Mouse (Mus musculus) midbrain, embryonic 10.5 days (tissue): Measurements from ENCODE around the gene Olfr718-ps1. TPM values are rescaled to one million over a fixed set of nuclear protein-coding genes. Genes with fewer than 3 reads are reported as not detected.

ENCODE experiments used
- microRNA-seq: library from miRNA; unstranded; fragments of <30 nt; microRNA quantifications from one replicate; pipeline ENCODE4, GENCODE M21; 2017
- polyA plus RNA-seq: library from polyadenylated mRNA; unstranded; fragments of >200 nt; fragmentation: Nextera tagmentation; extraction: Ambion mirVana; gene quantifications from 2 replicates; pipeline ENCODE4 v1.2.1, GENCODE M21; 2016

The Olfr718-ps1 gene
- polyA plus RNA-seq, 1 experiment from 2014 or later, result not detected

Small RNAs within 50 kb of the gene (microRNA-seq; reads per million reads assigned to microRNA genes)
- gene Gm44405, result not detected

Other genes with a start within 250 kb of the Olfr718-ps1 start
- 12,690 and 13,877 TPM in 2 replicates for gene Actb, start 240.8 kb downstream of the Olfr718-ps1 start, polyA plus RNA-seq
- 675 and 709 TPM in 2 replicates for gene Fscn1, start 187.2 kb downstream of the Olfr718-ps1 start, polyA plus RNA-seq
- gene Rnf216, start 34.6 kb downstream of the Olfr718-ps1 start, polyA plus RNA-seq, result 39.8 and 46.5 TPM in 2 replicates
- gene Rbak, start 33.2 kb upstream of the Olfr718-ps1 start, polyA plus RNA-seq, result 13.4 and 15.6 TPM in 2 replicates
- gene Spdye4b, start 33.4 kb upstream of the Olfr718-ps1 start, polyA plus RNA-seq, result not detected in 2 replicates
- gene Spdye4a, start 79.3 kb upstream of the Olfr718-ps1 start, polyA plus RNA-seq, result not detected in 2 replicates
- 20.8 and 21.3 TPM in 2 replicates for gene Zfp12, start 87.6 kb upstream of the Olfr718-ps1 start, polyA plus RNA-seq
- gene Zfp316, start 122.4 kb upstream of the Olfr718-ps1 start, polyA plus RNA-seq, result 4.2 and 5.2 TPM in 2 replicates
- not detected in 2 replicates for gene Zfp853, start 146.0 kb upstream of the Olfr718-ps1 start, polyA plus RNA-seq
- gene E130309D02Rik, start 167.8 kb upstream of the Olfr718-ps1 start, polyA plus RNA-seq, result 59.2 and 61.7 TPM in 2 replicates
- gene Zdhhc4, start 181.7 kb upstream of the Olfr718-ps1 start, polyA plus RNA-seq, result 64.8 and 72.9 TPM in 2 replicates
- 0.05 and 0.14 TPM in 2 replicates for gene Grid2ip, start 209.8 kb upstream of the Olfr718-ps1 start, polyA plus RNA-seq